Mouse (Mus musculus) MEL (cell line): ENCODE measurements at regions not wholly inside any gene's neighbourhood (a gene's known extent, or its start where the extent isn't known, plus 50 kb on each side); places are given as distances from the start of the nearest gene placed in this dataset.

Experiments used
- BHLHE40 ChIP-seq: IDR thresholded peaks from 2 replicates; pipeline ENCODE4 v1.6.1; 2012; ENCODE audit warnings: low read depth, mild to moderate bottlenecking, inconsistent platforms, low read length, improper control_type of control experiment, borderline replicate concordance
- CTCF ChIP-seq, 3 experiments: IDR thresholded peaks in 2 of 3; conservative IDR thresholded peaks in 1 of 3; 2 replicates each; pipeline ENCODE4 v1.5.1; 2011 to 2012; ENCODE audit warnings: low read length in 3 of 3, low read depth in 2 of 3, mild to moderate bottlenecking in 2 of 3, improper control_type of control experiment in 1 of 3, inconsistent platforms in 1 of 3, mixed read lengths in 1 of 3, moderate library complexity in 1 of 3; ENCODE audit not compliant: control insufficient read depth in 1 of 3, insufficient read depth in 1 of 3, poor library complexity in 1 of 3, severe bottlenecking in 1 of 3
- HCFC1 ChIP-seq: IDR thresholded peaks from 2 replicates; pipeline ENCODE4 v1.6.1; 2012; ENCODE audit warnings: low read depth, mild to moderate bottlenecking, inconsistent platforms, low read length, improper control_type of control experiment, moderate library complexity
- MYB ChIP-seq: IDR thresholded peaks from 2 replicates; pipeline ENCODE4 v1.6.1; 2011; ENCODE audit warnings: mild to moderate bottlenecking, low read depth, low read length, improper control_type of control experiment
- TBP ChIP-seq: IDR thresholded peaks from 2 replicates; pipeline ENCODE4 v1.8.0; 2011; ENCODE audit warnings: low read depth, low read length, improper control_type of control experiment
- ZC3H11A ChIP-seq: IDR thresholded peaks from 2 replicates; pipeline ENCODE4 v1.6.1; 2012; ENCODE audit warnings: low read depth, mild to moderate bottlenecking, inconsistent platforms, low read length, improper control_type of control experiment

- TF ChIP-seq MYB, result no peak
- no peak for TF ChIP-seq BHLHE40
- TF ChIP-seq TBP, result no peak
- no peak for TF ChIP-seq HCFC1
- TF ChIP-seq ZC3H11A, result no peak
- TF ChIP-seq CTCF (IDR thresholded peaks at IDR 0.05 in 2 of 3, conservative IDR thresholded peaks at IDR 0.05 in 1 of 3; ENCODE audit: control insufficient read depth in 1 of 3, insufficient read depth in 1 of 3, low read depth in 2 of 3, low read length in 3 of 3, poor library complexity in 1 of 3, severe bottlenecking in 1 of 3), result no peak
These were observed 125.2 kb upstream of the Zfand5 start for GRCm38 (mm10) chr19:21146860-21147390.
